Mouse (Mus musculus) spleen, postnatal 14 days (tissue): ENCODE measurements around the gene Pisd.
"Not testable (repeated sequence)": the region's sequence is repeated elsewhere in the genome, so short reads cannot be mapped to it uniquely, and the experiment has no call there.

Experiments
- DNase-seq, 2 experiments: peaks; one replicate each; pipeline ENCODE4 v3.0.0; 2021 to 2022; ENCODE audit warnings: low spot score in 2 of 2

The Pisd gene

DNA sequence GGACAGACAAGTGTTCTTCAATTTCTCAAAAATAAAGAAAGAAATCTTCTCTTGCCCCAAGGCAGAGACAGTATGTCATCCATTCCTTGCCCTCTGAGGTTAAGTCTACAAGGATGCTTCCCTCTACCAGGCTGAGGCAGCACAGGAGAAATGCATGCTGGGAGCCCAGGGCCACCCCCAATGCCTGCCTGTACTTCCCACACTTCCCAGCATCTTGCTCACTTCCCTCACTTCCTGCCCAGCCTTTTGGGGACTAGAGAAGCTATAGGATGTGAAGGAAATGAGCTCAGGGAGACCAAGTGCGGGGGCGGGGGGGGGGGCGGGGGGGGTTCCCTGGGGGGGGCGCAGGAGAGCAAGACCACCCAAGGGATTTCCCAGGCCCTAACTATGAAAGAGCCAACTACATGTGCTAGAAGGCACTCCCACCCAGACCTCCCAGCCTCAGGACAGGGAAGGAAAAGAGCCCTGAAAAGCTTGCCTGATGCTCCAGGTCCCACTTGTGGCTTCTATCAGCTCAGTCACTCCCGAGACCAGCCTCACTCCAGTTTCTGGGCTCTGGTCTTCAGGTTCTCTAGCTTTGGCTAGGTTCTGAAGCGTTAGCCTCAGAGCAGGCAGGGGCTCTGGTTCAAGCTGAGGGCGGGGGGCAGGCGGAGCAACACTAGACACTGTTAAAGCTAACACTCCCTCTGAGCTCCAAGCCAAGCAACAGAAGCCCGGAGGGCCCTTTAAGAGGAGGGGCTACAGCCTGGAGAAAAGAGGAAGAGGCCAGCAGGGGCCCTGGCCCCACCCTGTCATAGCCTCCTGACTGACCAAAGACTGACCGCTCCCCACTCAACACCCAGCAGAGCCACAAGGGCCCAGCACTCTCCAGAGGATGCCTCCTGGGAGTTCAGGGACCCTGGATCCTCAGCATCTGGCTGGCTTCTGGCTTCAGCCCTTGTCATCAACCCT lies 39.5 kb downstream of the Pisd start:
- DNase-seq: peak; percentile 24 to 52

DNA sequence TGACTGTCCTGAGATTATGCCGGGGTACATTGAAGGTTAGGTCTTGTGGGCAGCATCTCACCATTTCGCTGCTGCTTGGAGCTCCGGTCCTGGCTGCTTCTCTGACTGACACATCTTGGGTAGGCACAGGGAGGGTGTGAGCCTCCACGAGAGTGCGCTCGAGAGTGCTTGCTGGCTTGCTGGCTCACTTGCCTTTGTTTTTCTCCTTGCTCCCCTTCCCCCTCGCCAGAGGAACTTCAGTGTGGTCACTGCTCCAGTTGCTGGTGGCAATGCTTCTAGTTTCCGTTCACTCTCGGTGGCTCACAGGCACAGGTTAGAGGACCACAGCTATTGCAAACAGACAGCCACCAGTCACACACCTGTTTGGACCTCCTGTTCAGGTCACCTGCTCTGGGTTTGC lies 43.3 kb downstream of the Pisd start:
- DNase-seq: no peak

DNA sequence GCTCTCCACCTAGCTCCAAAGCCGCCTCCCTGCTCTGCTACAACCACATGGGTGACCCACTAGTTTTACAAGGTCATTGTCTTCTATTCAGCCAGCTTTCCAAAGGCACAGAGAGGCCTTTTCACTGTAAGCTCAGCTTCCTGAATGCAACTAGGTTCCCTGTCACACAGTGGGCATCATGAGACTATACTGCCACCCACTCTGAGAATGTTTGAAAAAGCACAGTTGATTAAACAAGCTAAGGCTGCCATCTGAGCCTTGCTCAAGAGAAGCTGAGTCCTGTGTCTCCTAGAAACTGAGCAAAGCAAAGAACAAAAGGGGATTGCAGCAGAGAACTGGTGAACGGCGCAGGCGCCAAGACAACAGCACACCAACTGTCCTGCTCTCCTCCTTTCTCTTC lies 44.1 kb downstream of the Pisd start:
- not testable (repeated sequence) for DNase-seq

DNA sequence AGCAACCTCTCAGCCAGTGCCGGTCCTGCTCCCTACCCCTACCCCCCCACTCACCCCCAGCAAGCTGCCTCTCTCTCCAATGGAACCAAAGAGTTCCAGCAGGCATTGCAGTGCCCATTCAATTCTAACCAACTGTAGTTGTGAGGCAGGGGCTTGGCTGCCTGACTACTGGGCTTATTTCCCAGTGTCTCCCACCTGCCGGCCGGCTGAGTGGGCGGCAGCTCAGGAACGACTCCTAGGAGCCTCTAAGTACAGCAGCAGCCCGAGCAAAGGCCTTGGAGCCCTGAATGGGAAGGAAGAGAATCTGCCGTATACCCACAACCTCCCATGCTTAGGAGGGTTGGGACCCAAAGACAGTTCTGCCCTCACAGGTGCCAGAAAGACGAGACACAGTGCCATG lies 44.6 kb downstream of the Pisd start:
- not testable (repeated sequence) for DNase-seq

DNA sequence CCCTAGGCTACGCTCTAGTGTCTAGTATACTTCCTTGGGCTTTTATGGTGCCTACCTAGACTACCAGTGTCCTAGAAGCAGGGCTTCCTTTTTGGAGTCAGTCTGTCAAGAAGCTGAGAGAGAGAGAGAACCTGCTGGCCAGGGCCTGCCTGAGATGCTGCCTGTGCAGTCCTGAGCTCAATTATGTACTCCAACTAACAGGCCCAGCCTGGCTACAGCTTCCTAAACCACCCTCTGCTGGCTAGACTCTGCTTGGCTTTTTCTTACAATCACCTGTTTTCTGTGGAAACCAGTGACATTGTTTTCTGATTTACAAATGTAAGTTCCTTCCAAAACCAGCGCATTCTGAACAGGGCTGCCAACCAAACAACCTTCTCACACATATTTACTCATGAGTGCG lies 45.3 kb downstream of the Pisd start:
- DNase-seq: no peak

DNA sequence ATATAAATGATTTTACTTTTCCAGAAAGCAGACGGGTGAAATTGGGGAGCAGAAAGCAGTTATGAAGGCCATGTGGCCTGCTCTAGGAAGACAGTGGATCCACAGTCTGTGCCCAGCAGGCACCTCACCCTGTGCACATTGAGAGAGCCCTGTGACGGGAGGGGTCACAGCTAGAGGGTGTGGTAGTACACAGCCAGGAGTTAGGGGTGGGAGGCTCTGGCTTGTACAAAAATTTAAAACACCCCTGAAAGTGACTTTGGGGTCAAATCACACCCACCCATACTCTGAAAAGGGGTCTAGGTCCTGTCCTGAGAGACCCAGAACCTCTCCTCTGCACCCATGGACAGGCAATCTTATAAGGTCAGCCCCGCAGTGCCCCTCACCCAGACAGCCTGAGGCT lies 48.7 kb downstream of the Pisd start:
- DNase-seq: not testable (repeated sequence)

DNA sequence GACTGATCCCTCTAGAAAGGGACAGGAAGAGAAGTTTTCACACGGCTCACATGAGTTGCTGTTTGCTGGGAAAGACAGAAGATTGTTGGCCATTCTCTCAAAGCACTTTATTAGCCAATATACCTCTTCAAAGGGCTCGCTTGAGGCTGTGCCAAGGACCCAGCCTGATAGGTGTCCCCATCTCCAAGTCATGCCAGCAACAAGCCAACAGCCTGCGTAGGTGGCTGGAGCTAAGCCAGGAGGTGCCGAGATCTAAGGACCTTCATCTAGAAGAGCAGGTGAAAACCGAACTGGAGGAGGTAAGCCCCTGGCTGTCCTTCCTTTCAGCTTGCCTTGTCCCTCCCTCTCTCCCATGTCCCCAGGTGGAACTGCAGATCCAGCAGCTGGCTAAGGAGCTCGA lies 49.7 kb downstream of the Pisd start:
- no peak for DNase-seq

DNA sequence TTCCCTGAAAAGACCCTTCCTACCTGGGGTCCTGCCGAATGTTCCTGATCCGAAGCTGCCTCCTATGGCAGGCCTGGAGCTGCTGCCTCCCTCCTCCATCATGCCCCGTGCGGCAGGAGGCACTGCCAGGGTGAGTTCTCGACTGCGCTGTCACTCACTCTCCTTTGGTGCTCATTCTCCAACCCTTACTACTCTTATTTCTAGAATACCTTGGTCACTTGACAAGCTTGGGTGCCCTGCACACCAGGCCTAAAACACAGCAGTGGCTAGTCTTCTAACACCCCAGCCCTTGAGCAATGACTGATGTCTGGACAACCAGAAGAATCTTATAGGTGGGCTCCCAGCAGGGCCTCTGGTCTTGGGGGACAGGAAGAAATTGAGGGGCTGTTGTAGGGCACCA lies 51.6 kb downstream of the Pisd start:
- not testable (repeated sequence) for DNase-seq

DNA sequence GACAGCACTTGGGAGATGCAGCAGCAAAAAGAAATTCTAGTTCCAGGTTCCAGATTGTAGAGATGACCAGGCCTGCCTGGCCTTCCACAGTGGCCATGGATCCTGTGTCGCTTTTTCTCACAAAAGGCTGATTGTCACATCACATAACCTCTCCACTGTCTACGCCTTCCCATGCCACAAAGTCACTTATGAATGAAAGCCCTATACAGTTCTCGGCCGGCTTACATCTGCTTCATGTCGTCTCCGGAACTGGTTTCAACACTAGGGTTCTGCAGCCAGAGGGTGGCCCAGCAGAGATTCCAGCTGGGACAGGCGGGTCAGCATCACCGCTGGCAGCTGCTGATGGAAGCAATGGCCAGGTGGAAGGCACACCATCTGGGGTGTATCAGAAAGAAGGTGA lies 56.6 kb downstream of the Pisd start:
- DNase-seq: no peak

DNA sequence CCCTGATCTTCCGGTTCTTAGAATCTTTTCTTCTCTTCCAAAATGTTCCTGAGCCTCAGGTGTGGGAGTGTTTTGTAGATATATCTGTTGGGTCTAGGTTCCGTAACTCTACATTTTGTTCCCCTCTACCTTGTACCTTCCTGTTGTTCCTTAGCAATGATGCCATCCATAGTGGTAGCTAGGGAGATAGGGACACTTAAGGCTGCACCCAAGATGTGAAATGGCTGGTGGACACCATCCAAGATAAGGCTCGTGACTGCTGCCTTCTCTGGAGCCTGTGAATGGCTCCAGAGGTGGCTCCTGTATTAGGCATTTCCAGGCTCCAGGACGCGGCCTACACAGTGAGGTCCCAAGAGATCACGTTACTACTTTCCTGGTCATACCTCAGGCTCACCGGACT lies 57.1 kb downstream of the Pisd start:
- no peak for DNase-seq

DNA sequence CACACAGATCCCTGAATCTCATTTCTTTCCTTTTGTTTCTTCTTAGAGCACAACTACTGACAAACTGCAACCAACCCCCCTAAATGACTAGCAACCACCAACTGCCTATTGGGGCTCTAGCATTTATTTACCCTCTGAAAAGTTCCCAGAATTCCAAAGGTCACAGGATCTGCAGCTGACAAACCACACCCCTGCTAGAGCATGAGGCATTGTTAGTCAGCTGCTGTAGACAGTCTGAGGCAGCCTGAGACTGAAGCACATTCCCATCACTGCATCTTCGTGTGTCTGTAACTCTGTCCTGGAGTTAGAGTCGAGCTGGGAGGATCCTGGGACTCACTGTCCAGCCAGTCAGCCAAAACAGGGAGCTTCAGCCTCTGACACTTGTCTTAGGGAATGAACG lies 60.0 kb downstream of the Pisd start:
- DNase-seq: not testable (repeated sequence)

DNA sequence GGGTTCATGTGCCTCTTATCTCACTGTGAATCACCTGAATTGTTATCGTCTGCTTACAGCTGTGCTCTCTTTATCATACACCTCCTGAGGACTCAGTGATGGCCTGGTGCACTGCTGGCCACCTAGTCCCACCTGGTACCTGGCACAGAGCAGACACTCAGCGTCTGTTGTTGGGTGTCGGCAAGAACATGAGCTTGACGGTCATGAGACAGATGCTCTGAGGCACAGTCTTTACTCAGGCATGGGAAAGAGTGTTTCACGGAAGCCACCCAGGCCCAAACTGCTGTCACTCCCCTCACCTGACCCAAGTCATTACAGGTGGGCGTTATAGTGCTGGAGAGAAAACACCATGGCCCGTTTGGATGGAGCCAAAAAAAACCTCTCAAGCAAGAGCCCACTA lies 61.5 kb downstream of the Pisd start:
- DNase-seq: no peak

DNA sequence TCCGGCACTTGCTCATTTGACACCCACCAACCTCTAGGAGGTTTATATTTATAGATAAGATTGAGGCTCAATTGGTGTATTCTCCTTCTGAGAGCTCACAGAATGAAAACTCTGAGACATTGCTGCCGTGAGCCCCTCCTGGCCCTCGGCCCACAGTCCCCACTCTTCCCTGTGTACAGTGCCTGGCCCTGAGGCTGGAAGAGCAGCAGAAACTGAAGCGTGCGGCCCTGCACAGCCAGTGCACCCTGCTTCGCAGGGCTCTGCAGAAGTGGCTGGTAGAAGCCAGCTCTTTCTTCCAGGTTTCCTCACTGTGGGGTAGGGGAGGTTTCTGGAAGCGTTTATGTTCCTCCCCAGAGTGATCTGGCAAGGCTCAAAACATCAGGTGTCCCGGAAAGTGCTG lies 62.7 kb downstream of the Pisd start:
- not testable (repeated sequence) for DNase-seq

DNA sequence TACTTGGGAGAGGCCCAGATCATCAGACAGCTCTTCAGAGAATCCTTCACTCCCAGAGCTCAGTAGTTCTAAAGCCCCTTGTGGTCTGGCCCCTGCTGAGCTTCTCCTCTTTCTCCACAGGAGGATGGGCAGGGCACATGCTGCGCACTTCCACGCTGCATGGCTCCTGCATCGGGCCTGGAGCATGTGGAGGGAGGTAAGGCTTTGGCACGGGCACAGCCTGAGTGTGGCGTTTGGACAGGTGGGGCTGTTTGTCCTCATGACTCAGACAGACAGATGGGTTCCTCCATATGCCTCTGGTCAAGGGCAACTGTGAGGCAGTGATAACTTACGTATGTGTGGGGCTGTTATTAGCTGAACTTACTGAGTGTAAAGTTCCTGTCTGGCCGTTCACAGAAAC lies 63.2 kb downstream of the Pisd start:
- DNase-seq: no peak

DNA sequence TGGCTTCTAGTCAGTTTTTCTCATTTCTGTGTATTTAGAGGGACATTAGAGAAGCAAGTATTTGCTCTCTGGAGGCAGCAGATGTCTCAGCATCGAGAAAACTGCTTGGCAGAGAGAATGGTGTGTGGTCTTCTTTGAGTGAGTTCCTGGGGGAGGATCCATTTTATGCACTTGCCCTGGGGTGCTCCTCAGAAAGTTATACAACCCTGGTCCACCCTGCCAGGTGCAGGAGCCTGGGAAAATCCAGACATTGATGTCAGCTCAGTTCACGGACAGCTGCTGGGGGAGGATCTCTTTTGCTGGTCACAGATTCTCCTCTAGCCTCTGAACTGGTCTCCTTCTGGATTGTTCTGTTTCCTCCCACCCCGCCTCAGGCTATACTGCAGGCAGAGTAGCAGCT lies 64.1 kb downstream of the Pisd start:
- DNase-seq: no peak

DNA sequence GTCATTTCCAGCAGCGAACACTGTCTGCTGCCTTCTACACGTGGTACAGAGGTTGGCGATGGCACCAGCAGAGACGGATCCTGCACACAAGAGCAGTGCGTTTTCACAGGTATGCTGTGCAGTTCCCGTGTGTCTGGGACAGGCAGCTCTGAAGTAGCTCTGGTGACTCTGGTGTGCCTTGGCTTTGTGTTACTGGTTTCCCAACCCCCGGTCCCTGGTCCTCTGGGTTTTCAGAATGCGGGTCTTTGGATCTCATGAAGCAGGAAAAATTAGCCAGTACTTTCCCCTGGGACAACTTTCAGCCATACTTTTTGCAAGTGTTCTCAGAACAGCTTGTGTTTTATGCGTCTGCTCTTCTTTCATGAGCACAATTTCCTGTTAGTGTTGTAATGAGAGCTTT lies 65.0 kb downstream of the Pisd start:
- DNase-seq: no peak

DNA sequence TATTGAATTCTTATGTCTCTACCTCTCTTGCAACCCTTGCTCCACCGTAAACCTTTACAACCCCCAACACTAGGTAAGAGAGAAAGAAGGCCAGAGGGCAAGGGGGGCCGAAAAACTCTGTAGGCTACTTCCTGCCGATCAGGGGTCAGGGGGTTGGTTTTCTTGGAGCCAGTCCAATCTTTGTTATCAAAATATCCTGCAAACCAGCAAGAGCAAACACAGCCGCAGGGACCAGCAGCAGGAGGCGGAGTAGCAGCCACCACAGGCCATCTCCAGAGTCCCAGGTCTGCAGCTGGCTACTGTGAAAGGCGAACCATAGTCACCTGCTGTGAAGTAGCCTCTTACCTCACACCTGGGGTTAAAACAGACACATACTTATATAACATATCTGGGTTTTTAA lies 66.5 kb downstream of the Pisd start:
- no peak for DNase-seq

DNA sequence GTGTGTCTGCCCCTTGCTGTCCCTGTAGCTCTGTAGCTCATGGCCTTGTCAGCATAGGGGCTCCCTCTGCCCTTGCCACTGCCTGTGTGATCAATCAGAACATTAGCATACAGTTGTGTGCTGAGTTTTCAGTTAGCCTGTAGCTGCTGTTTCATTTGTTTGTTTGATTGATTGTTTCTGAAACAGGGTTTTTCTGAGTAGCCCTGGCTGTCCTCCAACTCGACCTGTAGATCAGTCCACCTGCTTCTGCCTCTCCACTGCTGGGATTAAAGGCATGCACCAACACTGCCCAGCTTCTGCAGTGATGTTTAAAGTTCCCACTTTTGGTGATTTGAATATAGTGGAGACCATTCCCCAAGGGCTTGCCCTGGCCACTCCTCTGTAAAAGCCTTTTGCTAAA lies 67.7 kb downstream of the Pisd start:
- no peak for DNase-seq

DNA sequence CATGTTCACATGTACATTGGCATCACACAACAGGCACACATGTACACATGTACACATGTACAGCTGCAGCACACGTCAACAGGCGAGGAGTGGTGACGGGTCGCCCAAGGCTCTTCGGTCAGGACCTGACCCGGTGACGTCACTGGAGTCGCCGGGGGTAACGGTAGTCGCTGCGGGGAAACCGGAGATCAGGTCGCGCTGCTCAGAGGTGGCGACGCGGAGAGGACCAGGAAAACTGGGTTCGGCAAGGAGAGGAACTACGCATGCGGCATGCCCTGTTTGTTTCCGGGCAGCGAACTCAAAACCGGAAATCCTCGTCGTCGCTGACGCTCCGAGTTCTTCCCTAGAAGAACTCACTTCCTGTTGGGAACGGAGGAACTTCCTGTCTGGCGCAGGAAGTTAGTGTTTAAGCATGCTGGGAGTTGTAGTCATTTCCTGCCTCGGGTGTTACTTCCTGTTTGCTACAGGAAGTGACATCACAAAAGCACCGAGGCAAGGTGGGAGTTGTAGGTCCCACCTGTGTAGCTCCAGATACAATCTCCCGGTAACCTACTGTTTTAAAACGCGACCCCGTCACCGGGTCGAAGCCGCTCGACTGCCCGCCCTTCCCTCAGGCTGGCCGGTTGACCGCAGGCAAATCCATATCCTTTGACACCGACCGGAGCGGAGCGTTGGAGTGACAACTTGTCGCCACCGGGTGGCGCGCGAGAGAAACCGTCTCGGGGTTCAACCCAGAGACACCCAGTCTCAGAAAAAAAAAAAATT lies 71.6 kb downstream of the Pisd start:
- peak; percentile 68 to 81 for DNase-seq

DNA sequence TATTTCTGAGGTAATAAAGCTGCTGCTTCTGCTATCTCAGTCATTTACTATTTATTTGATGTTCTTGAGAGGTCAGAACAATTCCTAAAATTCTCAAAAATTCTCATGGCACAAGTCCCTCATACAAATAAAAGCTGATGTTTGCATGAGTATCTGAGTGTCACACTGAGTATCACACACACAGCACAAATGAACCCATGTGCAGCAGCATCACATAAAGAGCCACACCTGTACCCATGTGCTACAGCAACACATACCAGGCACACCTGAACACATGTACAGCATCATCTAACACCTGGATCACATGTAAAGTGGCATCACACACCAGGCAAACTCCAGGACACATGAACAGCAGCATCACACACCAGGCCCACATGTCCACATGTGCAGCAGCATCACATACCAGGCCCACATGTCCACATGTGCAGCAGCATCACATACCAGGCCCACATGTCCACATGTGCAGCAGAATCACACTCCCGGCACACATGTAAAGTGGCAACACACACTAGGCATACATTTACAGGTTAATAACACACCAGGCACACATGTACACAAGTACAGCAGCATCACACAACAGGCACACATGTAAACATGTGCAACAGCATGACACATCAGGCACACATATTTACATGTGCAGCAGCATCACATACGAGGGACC lies 72.3 kb downstream of the Pisd start:
- no peak for DNase-seq

DNA sequence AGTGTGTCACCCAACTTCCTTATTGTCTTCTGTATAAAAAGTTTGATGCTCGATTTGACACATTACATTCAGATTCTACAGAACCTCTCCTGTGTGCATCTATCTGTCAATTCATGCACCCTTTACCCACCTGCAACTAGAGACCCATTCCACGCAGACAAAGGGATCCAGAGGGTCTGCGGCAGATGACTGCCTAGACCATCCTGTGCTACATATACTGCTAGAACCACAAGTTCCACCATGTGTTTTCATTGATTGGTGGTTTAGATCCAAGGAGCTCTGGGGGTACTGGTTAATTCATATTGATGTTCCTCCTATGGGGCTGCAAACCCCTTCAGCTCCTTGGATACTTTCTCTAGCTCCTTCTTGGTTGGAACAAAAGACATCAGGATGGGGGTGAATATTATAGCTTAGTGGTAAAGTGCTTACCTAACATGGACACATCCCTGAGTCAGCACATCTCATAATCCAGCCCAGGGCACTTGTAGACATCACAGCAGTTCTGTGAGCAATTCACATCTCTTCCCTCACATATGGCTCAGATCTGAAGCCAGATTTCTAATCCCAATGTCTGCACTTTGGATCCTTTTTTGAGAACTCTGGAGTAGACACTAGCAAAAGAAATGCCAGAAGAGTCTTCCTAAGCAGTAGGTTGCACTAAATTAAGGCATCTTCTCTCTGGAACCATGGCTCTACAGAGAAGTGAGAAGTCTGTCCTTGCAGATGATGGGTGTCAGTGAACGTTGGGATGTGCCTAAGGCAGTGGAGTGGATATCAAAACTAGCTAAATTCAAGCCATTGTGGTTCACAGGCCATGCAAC lies 73.0 kb downstream of the Pisd start:
- DNase-seq: no peak

DNA sequence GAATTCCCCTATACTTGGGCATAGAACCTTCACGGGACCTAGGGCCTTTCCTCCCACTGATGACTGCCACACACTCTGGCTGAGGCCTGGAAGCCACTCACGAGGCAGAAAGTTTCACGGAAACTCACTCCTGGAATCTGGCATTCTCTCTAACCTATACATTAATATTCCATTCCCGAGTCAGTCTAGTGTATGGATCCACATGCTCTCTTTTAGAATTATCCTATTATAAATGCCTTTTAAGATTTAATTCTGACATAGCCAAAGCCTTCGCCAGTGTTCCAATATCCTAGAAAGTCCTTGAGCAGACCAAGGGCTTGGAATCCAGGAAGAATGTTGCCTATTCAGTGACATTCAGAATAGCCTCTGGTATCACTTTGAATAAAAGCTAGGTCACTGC lies 74.0 kb downstream of the Pisd start:
- no peak for DNase-seq
